Mouse (Mus musculus) lung, embryonic 14.5 days (tissue): ENCODE results near the gene Hpdl. TPM values are rescaled to one million over a fixed set of nuclear protein-coding genes. Genes with fewer than 3 reads are reported as not detected.
A peak's percentile ranks its signal among the peaks of the same experiment; 100 is the strongest.
"Not testable (repeated sequence)": the region's sequence is repeated elsewhere in the genome, so short reads cannot be mapped to it uniquely, and the experiment has no call there.

Source experiments
- ATAC-seq: fragments of 200-750 bp; cut with Nextera tagmentation; 2 replicates; pipeline ENCODE4 v1.8.0; 2017; ENCODE audit warnings: mild to moderate bottlenecking, moderate TSS enrichment, moderate library complexity; ENCODE audit not compliant: insufficient read depth
- DNase-seq: peaks from one replicate; pipeline ENCODE4 v3.0.0-alpha.2; 2015
- H3K27ac ChIP-seq: fragments of 300-500 bp; sonication (generic); 2 replicates; pipeline ENCODE4 v1.5.1; 2014; ENCODE audit warnings: low read depth, mild to moderate bottlenecking, moderate library complexity
- H3K27me3 ChIP-seq: fragments of 300-500 bp; sonication (generic); 2 replicates; pipeline ENCODE4 v1.6.1; 2014; ENCODE audit warnings: low read length, control low read depth; ENCODE audit not compliant: insufficient read depth
- H3K36me3 ChIP-seq: fragments of 300-500 bp; sonication (generic); 2 replicates; pipeline ENCODE4 v1.6.1; 2014; ENCODE audit warnings: control low read depth; ENCODE audit not compliant: insufficient read depth
- H3K4me1 ChIP-seq: fragments of 300-500 bp; sonication (generic); 2 replicates; pipeline ENCODE4 v1.6.1; 2014; ENCODE audit warnings: antibody characterized with exemption, control low read depth; ENCODE audit not compliant: insufficient read depth
- H3K4me2 ChIP-seq: fragments of 300-500 bp; sonication (generic); 2 replicates; pipeline ENCODE4 v1.6.1; 2014; ENCODE audit warnings: mild to moderate bottlenecking
- H3K4me3 ChIP-seq: fragments of 300-500 bp; sonication (generic); 2 replicates; pipeline ENCODE4 v1.5.1; 2014; ENCODE audit warnings: low read depth, low read length
- H3K9ac ChIP-seq: fragments of 300-500 bp; sonication (generic); 2 replicates; pipeline ENCODE4 v1.6.1; 2014
- H3K9me3 ChIP-seq: fragments of 300-500 bp; sonication (generic); 2 replicates; pipeline ENCODE4 v1.6.1; 2016; ENCODE audit warnings: low read depth, low read length, control low read depth
- CTCF ChIP-seq: IDR thresholded peaks from 2 replicates; pipeline ENCODE4 v1.5.1; 2016; ENCODE audit warnings: antibody characterized with exemption, low read depth
- WGBS: fragments of 180-500 bp; shearing (Covaris S2); extraction: QIAGEN DNeasy Blood & Tissue Kit; methylation state at CpG from one replicate; pipeline ENCODE4 v1.1.7; 2014; 5-methylcytosine and 5-hydroxymethylcytosine counted together
- polyA plus RNA-seq: library from polyadenylated mRNA; unstranded; fragments of >200 nt; fragmentation: Nextera tagmentation; extraction: Ambion mirVana; gene quantifications from 2 replicates; pipeline ENCODE4 v1.2.1, GENCODE M21; 2014

Hpdl gene
- polyA plus RNA-seq, 1 experiment from 2014 or later = 0.71 TPM

- no peak for ATAC-seq
- peaks cover 11% of the 10 kb centered on the region; the same call in 1 of the 2 replicates for H3K27me3 ChIP-seq
- no peak overlapping the region for H3K27ac ChIP-seq
- no peak overlapping the region for H3K4me3 ChIP-seq
- no peaks in the 10 kb centered on the region for H3K36me3 ChIP-seq
- no peak for TF ChIP-seq CTCF
- no peak for DNase-seq
- WGBS = 70% methylated on average over 6 of the region's 6 CpGs
- no peaks in the 10 kb centered on the region for H3K4me1 ChIP-seq
- H3K9me3 ChIP-seq = no peaks in the 10 kb centered on the region
- no peak overlapping the region for H3K9ac ChIP-seq
- no peak overlapping the region for H3K4me2 ChIP-seq
Observed at GRCm38 (mm10) chr4:116840841-116841240, 19.3 kb upstream of the Hpdl start.

- DNase-seq, H3K9ac ChIP-seq, H3K36me3 ChIP-seq, H3K4me1 ChIP-seq, H3K4me3 ChIP-seq, ATAC-seq, H3K27ac ChIP-seq, H3K9me3 ChIP-seq: not testable (repeated sequence)
- Histone ChIP-seq H3K4me2 (peak overlapping the region; percentile 35; the same call in 1 of the 2 replicates), H3K27me3 (peaks cover 11% of the 10 kb centered on the region; the same call in 1 of the 2 replicates)
- 8% methylated on average over 19 of the region's 29 CpGs for WGBS
Observed at GRCm38 (mm10) chr4:116840096-116840495, 18.6 kb upstream of the Hpdl start.

- no peaks in the 10 kb centered on the region for H3K4me1 ChIP-seq
- DNase-seq = no peak
- H3K4me2 ChIP-seq = no peak overlapping the region
- TF ChIP-seq CTCF = no peak
- H3K9ac ChIP-seq = no peak overlapping the region
- no peaks in the 10 kb centered on the region for H3K9me3 ChIP-seq
- peaks cover 11% of the 10 kb centered on the region; the same call in 1 of the 2 replicates for H3K27me3 ChIP-seq
- no peak overlapping the region for H3K27ac ChIP-seq
- ATAC-seq = no peak
- WGBS = 20% methylated on average over 2 of the region's 2 CpGs
- H3K36me3 ChIP-seq = no peaks in the 10 kb centered on the region
- no peak overlapping the region for H3K4me3 ChIP-seq
Observed at GRCm38 (mm10) chr4:116838999-116839398, 17.5 kb upstream of the Hpdl start.

GRCm38 (mm10) chr4:116830070-116830368 is 8.5 kb upstream of the Hpdl start:
- no peak for TF ChIP-seq CTCF
- ATAC-seq = no peak
- 29% methylated on average over 6 of the region's 6 CpGs for WGBS

GRCm38 (mm10) chr4:116829364-116830069 is 8.0 kb upstream of the Hpdl start:
- Histone ChIP-seq H3K36me3 (no peaks in the 10 kb centered on the region), H3K4me2 (no peak overlapping the region), H3K9me3 (no peaks in the 10 kb centered on the region), H3K27me3 (no peaks in the 10 kb centered on the region), H3K4me3 (no peak overlapping the region), H3K27ac (no peak overlapping the region), H3K4me1 (peaks cover 4% of the 10 kb centered on the region; the same call in 1 of the 2 replicates), H3K9ac (no peak overlapping the region)
- no peak for ATAC-seq
- WGBS = 44% methylated on average over 6 of the region's 6 CpGs
- no peak for TF ChIP-seq CTCF
- DNase-seq = peak; percentile 7

More at GRCm38 (mm10) chr4:116830070-116830368, 8.5 kb upstream of the Hpdl start:
- DNase-seq = no peak
- no peak overlapping the region for H3K27ac ChIP-seq
- peaks cover 3% of the 10 kb centered on the region; the same call in 1 of the 2 replicates for H3K4me1 ChIP-seq
- no peak overlapping the region for H3K4me2 ChIP-seq
- H3K9me3 ChIP-seq = no peaks in the 10 kb centered on the region
- no peak overlapping the region for H3K9ac ChIP-seq
- H3K27me3 ChIP-seq = no peaks in the 10 kb centered on the region
- H3K36me3 ChIP-seq = no peaks in the 10 kb centered on the region
- no peak overlapping the region for H3K4me3 ChIP-seq

GRCm38 (mm10) chr4:116827819-116828218 is 6.3 kb upstream of the Hpdl start:
- H3K4me3 ChIP-seq = no peak overlapping the region
- H3K4me2 ChIP-seq = no peak overlapping the region
- H3K27me3 ChIP-seq = no peaks in the 10 kb centered on the region
- peak; percentile 47; the same call in 1 of the 2 replicates for ATAC-seq
- TF ChIP-seq CTCF = peak; percentile 79
- H3K27ac ChIP-seq = no peak overlapping the region
- H3K36me3 ChIP-seq = no peaks in the 10 kb centered on the region
- no peak overlapping the region for H3K9ac ChIP-seq
- H3K4me1 ChIP-seq = peaks cover 4% of the 10 kb centered on the region; the same call in 1 of the 2 replicates
- no peaks in the 10 kb centered on the region for H3K9me3 ChIP-seq
- DNase-seq = peak; percentile 91
- 2% methylated on average over 4 of the region's 4 CpGs for WGBS

GRCm38 (mm10) chr4:116824541-116825004 is 3.1 kb upstream of the Hpdl start:
- DNase-seq (peak; percentile 79), ATAC-seq (0 out of 2 replicates have a peak, but pooled peaks have one; percentile 16)
- peak overlapping the region; percentile 27; the same call in 1 of the 2 replicates for H3K27ac ChIP-seq

More at GRCm38 (mm10) chr4:116824541-116825004, 3.1 kb upstream of the Hpdl start:
- Histone ChIP-seq H3K36me3 (no peaks in the 10 kb centered on the region), H3K4me2 (peak overlapping the region; percentile 81), H3K4me3 (peak overlapping the region; percentile 52), H3K4me1 (peaks cover 7% of the 10 kb centered on the region; the same call in 1 of the 2 replicates), H3K27me3 (peaks cover 12% of the 10 kb centered on the region), H3K9ac (peak overlapping the region; percentile 74), H3K9me3 (no peaks in the 10 kb centered on the region)
- 1% methylated on average over 29 of the region's 29 CpGs for WGBS
- 0 out of 2 replicates have a peak, but pooled peaks have one; percentile 1 for TF ChIP-seq CTCF
